Mouse (Mus musculus) B cell, adult (primary cell): ENCODE results near the gene Vps26c. TPM values are rescaled to one million over a fixed set of nuclear protein-coding genes. Genes with fewer than 3 reads are reported as not detected.

Experiments used
- total RNA-seq: library from RNA; stranded (reverse); gene quantifications from 4 replicates; pipeline ENCODE4 v1.2.4, GENCODE M21; 2023; ENCODE audit not compliant: inconsistent age

The Vps26c gene
- 26.5 to 31.5 TPM (median 28.2 TPM) in 4 replicates for total RNA-seq

GRCm38 (mm10) chr16:94526344-94527151, at the start of gene Vps26c:
Vps26c (minus strand) TSS chr16:94526830.

GRCm38 (mm10) chr16:94569229-94570176, 42.9 kb upstream of the Vps26c start, which contains the start of gene Dyrk1a:
Dyrk1a (plus strand) TSS chr16:94570010.

Other genes starting within 250 kb of the Vps26c start
- 45.6 to 48.0 TPM (median 46.7 TPM) in 4 replicates for gene Hlcs, start 213.3 kb downstream of the Vps26c start, total RNA-seq
- not detected in 4 replicates for gene Ripply3, start 198.4 kb downstream of the Vps26c start, total RNA-seq
- gene Ttc3, start 156.2 kb downstream of the Vps26c start, total RNA-seq: 61.5 to 75.3 TPM (median 66.4 TPM) in 4 replicates
- 26.7 to 40.8 TPM (median 39.4 TPM) in 4 replicates for gene Pigp, start 155.0 kb downstream of the Vps26c start, total RNA-seq
- gene Dyrk1a, start 43.2 kb upstream of the Vps26c start, total RNA-seq: 122 to 140 TPM (median 133 TPM) in 4 replicates